Mouse (Mus musculus) embryonic stem cell, embryonic (primary cell): ENCODE results near the gene 1700025G04Rik.

ENCODE experiments used
- CTCF ChIA-PET, 4 experiments: fragments of 300-600 bp in 2 of 4; fragments of 350-600 bp in 2 of 4; sonication (Branson Sonifier 250); formaldehyde crosslinking; loops; one replicate each; lab custom pipeline; 2022; ENCODE audit warnings: inconsistent platforms in 2 of 4; lab: Charles Lee
- POLR2A ChIA-PET, 4 experiments: fragments of 300-600 bp in 2 of 4; fragments of 350-600 bp in 2 of 4; sonication (Branson Sonifier 250); formaldehyde crosslinking; loops; one replicate each; lab custom pipeline; 2022; ENCODE audit warnings: antibody characterized with exemption in 4 of 4, inconsistent platforms in 1 of 4; lab: Charles Lee

Gene 1700025G04Rik

GRCm38 (mm10) chr1:151986024-151986778 lies 103.7 kb downstream of the 1700025G04Rik start:
- CTCF ChIA-PET = interaction anchor here in 1 of 4 experiments (0.7 kb wide), 1 partner anchor 1927 kb away, joined by 9 read pairs; no protein-coding TSS in a partner anchor

DNA sequence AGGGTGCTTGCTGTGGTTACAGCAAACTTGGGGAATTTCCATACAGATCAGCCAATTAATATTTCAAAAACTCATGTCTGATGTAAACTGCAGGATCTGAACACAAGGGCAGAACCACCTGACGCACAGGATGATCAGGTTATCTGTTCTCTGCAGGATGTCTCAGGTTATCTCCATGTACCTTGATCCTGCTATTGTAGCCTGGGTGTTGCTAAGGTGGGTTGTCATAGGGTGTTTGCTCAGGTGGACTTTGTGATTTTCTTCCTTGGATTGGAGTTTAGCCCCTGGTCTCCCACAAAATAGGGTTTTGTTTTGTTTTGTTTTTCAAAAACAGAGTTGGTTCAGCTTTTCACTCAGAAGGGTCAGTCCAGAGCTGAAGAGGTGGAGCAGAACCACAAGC lies 104.9 kb downstream of the 1700025G04Rik start:
- POLR2A ChIA-PET = no interaction called here
- CTCF ChIA-PET = no interaction called here

More at GRCm38 (mm10) chr1:151986024-151986778, 103.7 kb downstream of the 1700025G04Rik start:
- POLR2A ChIA-PET = interaction anchor here in 1 of 4 experiments (0.6 to 1.3 kb wide), 2 partner anchors 9 to 85 kb away, joined by 3 read pairs; no protein-coding TSS in a partner anchor

DNA sequence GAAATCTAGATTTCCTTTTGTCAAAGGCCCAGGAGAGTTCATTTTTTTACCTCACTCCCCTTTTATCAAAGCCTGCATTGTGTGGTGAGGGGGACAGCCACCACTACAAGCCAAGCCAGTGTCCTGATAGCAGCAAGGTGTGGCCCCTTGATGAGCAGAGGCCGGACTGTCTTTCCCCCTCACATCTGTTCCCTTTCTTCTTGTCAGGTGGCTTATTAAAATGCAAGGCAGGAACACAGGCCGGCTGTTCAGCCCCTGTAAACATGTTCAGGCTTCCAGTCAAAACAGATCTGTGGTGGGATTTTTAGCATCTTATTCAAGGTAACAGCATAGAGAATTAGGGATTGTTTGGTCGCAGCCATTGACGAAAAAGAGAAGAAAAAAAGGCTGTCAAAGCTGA lies 105.9 kb downstream of the 1700025G04Rik start:
- CTCF ChIA-PET = interaction anchor here in 1 of 4 experiments (1.4 kb wide), 1 partner anchor 123 kb away, joined by 3 read pairs; no protein-coding TSS in a partner anchor

DNA sequence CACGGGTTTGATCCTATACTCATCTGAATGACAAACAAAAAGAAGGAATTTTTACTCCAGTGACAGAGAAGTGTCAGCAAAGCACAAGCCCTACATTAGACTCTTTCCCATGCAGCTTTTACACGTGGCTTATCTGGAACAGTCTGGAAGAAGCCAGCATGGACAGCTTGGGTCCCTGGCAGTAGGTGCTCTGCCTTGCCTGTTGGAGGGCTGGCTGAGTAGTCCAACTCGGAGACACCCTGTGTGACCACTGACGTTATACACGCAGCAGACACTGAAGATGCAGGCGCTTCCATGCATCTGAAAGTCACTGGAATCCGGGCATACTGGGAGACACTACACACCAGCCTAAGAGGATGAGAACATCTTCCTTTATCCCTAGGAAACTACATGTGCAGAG lies 109.4 kb downstream of the 1700025G04Rik start:
- ChIA-PET POLR2A (interaction anchor here in 1 of 4 experiments (1.2 kb wide), 1 partner anchor 131 kb away, joined by 4 read pairs; no protein-coding TSS in a partner anchor), CTCF (no interaction called here)

More for the DNA sequence above, 105.9 kb downstream of the 1700025G04Rik start:
- POLR2A ChIA-PET = no interaction called here

DNA sequence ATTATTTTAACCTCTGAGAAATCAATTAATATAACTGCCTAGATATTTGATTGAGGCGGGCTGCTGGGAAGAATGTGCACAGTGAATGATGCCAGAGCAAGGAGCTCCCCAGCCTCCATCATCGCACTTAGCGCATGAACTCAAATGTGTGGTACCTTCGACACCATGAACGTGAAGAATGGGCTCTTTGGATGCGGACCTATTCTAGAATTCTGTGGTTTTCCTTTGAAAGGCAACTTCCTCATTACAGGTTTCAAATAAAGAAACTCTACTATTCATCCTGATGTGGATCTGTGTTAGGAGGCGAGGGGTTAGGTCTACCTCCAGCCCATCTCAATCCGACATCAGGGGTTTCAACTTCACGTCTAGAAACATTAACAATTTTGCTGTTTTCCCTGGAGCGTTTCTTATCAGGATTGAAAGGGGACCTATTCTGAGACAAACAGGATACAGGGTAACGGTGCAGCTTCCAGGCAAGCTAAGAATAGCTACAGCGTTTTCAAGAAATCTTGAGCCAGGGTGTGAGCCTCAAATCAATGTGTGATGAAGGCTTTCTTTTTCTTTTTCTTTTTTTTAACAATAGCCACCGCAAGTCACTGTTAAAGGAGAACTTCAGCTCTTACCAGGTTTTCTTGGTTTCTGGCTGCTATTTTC lies 110.0 kb downstream of the 1700025G04Rik start:
- POLR2A ChIA-PET = interaction anchor here in 1 of 4 experiments (1.2 kb wide), 1 partner anchor 132 kb away, joined by 4 read pairs; no protein-coding TSS in a partner anchor
- CTCF ChIA-PET = no interaction called here

DNA sequence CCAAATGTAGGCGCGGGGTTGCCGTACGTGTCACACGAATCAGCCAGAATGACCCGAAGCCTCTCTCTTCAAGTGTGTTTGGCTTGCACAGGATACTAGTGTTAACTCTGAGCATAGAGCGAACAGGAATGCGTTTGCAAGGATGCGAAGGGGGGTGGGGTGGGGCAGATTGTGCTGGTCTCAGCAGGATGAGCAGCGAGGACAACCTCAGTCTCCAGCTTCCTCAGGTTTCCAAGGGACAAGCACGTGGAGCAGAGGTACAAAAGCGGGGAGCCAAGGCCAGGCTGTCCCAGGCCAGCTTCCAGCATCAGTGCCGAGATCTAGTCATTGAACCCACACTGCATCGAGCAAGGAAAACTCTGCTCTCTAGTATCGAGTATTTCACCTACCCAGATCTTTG lies 111.2 kb downstream of the 1700025G04Rik start:
- ChIA-PET POLR2A (no interaction called here), CTCF (no interaction called here)

DNA sequence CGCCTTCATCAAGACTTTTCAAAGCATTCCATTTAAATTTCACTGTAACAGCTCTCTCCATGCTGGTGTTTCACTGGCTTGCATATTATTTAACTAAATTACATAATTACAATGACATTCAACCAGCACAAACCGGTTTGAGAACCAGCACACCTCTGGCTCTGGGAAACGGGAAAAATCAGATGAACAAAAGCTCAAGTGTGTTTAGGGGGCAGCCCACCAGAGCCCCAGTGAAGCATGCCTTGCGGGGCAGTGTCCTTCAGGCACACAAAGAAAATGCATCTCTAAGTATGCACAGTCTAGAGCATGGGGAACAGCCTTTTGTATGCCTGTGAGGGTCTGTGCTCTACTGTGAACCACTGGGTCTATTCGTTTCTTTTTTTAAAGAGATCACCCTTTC lies 112.3 kb downstream of the 1700025G04Rik start:
- POLR2A ChIA-PET = interaction anchor here in 3 of 4 experiments (0.5 to 1.5 kb wide), 4 partner anchors 22 to 130 kb away, joined by 3 to 4 read pairs (median 3); no protein-coding TSS in a partner anchor
- CTCF ChIA-PET = interaction anchor here in 1 of 4 experiments (0.6 kb wide), 1 partner anchor 82 kb away, joined by 4 read pairs; no protein-coding TSS in a partner anchor

DNA sequence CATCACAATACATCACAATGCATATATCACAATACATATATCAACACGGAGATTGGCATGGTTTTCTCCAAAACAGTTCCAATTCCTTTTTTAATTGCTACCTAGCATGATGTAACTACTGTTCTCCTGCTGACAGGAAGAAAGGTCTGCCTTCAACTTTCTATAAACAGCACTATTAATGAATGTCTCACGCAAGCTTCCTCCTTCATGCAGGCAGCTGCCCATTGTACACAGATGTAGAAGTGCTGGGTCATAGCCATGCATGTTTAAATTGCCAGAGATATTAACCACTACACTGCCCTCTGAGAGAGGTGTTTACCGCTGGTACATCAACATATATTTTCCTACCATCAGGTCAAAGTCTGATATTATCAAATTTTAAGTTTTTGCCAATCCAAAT lies 113.1 kb downstream of the 1700025G04Rik start:
- POLR2A ChIA-PET = interaction anchor here in 3 of 4 experiments (0.6 to 1.5 kb wide), 3 partner anchors 21 to 131 kb away, joined by 3 to 4 read pairs (median 3); no protein-coding TSS in a partner anchor
- CTCF ChIA-PET = no interaction called here

DNA sequence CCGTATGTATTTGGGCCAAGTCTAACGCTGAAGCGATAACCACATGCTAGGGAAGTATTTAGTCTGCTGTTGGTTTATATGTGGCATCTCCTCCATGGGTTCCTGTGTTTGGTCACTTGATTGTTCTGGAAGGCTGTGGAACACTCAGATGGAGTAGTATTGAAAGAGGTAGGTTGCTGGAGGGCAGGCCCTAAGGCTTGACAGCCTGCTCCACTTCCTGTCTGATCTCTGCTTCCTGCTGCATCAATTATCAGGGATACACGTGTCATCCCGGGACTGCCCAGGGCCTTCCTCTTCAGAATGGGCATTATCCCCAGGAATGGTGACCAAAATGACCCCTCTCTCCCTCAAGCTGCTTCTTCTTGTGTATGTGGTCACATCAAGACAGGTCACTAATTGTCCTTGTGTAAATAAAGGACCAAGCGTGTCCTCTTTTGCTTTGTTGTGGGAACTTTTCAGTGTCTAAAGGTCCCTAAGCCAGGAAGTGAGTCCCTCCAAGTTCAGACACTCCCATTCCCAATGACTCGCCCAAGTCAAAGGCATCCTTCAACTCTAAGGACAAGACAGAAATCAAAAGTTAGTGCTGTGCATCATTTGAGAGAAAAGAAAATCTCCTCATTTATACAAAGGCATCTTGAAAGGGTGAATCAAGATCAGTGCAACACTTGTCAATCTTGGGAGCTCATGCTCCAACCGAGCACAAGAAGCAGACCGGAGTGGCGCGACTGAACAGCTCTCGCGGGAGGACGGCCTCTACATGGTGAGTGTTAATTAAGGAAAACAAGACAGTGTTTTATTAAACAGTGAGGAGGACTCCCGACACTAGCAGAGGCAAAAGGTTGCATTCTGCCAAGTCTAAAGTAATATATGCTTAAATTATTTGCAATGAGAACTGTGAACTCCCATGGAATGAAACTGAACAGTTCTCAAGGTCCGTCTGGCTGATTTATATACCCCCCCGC lies 114.2 kb downstream of the 1700025G04Rik start:
- ChIA-PET CTCF (no interaction called here), POLR2A (interaction anchor here in 1 of 4 experiments (0.6 kb wide), 1 partner anchor 81 kb away, joined by 3 read pairs; no protein-coding TSS in a partner anchor)

DNA sequence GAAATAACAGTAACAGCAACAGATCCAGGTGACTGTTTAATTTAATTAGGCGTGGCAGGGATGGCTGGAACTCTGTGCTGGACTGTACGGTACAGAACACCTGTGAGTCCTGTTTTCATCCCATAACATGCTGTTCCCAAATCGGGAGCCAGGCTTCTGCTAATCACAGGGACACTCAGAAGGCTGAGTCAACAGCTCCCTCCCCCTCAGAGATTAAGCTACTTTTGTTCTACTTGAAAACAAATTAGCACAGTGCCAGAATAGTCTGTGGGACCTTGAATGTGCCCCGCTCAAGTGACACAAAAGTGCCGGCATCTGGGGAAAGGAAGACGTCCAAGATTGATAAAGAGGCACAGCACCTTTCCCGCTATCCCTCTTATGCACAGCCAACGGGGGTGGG lies 115.0 kb downstream of the 1700025G04Rik start:
- POLR2A ChIA-PET = interaction anchor here in 1 of 4 experiments (0.6 kb wide), 1 partner anchor 82 kb away, joined by 3 read pairs; no protein-coding TSS in a partner anchor
- CTCF ChIA-PET = no interaction called here

DNA sequence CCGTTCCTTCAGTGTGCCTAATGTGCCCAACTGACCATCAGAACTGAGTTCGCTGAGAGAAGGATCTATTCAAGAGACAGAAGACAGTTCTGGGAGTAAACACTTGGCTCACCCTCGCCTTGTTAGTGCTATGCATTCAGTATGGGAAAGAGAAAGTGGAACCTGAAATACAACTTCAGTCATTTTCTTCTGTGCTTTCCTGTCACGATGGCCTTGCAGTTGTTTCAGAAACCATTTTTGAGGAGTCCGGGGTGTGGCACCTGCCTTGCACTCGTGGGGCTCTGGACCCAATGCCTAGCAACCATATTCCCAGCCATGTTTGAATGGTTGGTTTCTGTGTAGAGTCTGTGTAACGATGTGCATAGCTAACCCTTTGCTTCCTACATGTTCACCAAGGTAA lies 115.5 kb downstream of the 1700025G04Rik start:
- POLR2A ChIA-PET = no interaction called here

DNA sequence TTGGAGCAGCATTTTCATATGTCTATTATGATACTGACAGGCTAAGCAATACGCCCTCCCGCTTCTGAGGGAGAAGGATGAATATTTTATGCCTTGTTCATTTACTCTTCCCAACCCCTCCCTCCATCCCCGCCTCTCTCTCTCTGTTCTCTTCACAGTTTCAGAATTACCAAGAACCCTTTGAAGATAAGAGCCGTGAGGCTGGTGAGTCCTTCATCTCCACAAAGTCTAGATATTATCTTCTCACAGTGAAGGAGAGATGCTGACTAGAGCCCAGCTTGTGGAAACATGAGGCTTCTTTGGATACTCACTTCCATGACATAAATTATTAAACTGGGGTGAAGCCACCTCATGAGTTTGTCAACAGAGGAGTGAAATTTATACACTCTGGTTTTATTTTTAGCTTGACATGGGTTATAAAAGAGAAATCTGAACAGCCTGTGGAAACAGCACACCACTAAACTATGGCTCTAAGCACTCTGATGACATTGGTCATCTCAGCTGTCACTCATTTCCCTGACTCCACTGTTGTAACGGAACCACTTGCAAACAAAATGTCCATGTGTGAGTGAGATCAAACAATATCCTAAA lies 116.7 kb downstream of the 1700025G04Rik start:
- ChIA-PET CTCF (no interaction called here), POLR2A (interaction anchor here in 1 of 4 experiments (0.6 kb wide), 1 partner anchor 1621 kb away, joined by 3 read pairs; no protein-coding TSS in a partner anchor)

More for the DNA sequence above, 115.5 kb downstream of the 1700025G04Rik start:
- CTCF ChIA-PET = no interaction called here

GRCm38 (mm10) chr1:151971581-151971980 lies 118.3 kb downstream of the 1700025G04Rik start:
- CTCF ChIA-PET = interaction anchor here in 1 of 4 experiments (0.6 kb wide), 1 partner anchor 99 kb away, joined by 3 read pairs; no protein-coding TSS in a partner anchor
- POLR2A ChIA-PET = no interaction called here

- CTCF ChIA-PET = no interaction called here
- POLR2A ChIA-PET = no interaction called here
Observed at GRCm38 (mm10) chr1:151968126-151968525, 121.8 kb downstream of the 1700025G04Rik start.

DNA sequence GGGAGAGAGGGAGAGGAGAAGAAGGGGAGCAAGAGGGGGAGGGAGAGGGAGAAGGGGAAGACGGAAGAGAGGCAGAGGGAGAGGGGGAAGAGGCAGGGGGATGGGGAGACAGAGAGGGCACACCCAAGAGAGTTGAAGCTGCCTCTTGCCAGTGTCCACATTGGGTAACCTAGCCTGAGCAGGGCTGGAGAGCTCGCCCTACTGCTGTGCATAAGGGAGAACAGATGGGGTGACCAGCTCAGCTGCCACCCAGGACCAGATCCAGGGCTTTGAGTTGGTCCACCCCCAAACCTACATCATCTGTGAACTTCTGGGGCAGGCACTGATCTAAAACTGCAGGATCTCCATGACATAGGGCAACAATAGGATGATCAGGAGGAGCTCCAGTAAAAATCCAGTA lies 125.1 kb downstream of the 1700025G04Rik start:
- ChIA-PET POLR2A (interaction anchor here in 1 of 4 experiments (1.1 kb wide), 1 partner anchor 84 kb away, joined by 3 read pairs; no protein-coding TSS in a partner anchor), CTCF (no interaction called here)

DNA sequence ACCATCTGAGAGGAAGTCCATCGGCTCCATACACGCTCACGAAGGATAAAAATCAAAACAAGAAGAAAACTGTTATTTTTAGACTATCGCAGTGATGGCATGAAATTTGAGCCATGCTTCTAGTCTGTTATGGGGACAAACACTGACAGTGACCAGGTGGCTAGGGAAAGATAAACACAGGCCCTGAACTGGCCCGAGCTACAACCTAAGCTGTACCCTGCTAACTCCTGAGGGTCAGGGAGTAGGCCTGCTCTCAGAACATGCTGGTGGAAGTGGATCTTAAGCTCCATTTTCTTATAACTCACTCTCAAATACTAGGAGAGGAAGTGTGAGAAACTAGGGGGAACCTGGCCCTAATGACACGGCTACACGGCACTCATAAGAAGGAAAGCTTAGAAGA lies 126.7 kb downstream of the 1700025G04Rik start:
- POLR2A ChIA-PET = interaction anchor here in 2 of 4 experiments (0.8 to 3.2 kb wide), 3 partner anchors 11 to 34 kb away, joined by 3 to 11 read pairs (median 3); no protein-coding TSS in a partner anchor
- CTCF ChIA-PET = interaction anchor here in 1 of 4 experiments (0.6 kb wide), 1 partner anchor 68 kb away, joined by 3 read pairs; no protein-coding TSS in a partner anchor

DNA sequence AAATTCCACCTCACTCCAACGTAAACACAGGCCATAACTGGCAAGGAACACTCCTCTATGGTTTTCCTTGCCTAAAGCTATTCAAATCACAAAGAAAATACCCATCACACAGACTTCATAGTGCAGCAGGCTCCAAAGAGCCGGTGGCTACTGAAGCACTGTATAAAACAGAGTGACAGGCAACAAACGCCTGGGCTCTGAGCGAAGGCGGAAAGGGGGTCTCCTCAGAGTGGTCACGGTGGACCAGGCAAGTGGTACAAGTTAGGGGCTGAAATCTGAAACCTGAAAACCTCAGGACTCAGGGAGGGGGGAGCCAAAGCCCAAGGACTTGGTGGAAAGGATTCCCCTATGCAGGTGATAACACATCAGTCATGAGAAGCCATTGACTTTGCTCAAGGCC lies 127.8 kb downstream of the 1700025G04Rik start:
- ChIA-PET CTCF (interaction anchor here in 1 of 4 experiments (0.5 kb wide), 1 partner anchor 311 kb away, joined by 4 read pairs; no protein-coding TSS in a partner anchor), POLR2A (interaction anchor here in 2 of 4 experiments (1.5 to 3.2 kb wide), 2 partner anchors 10 to 32 kb away, joined by 3 to 11 read pairs; no protein-coding TSS in a partner anchor)
